Mouse (Mus musculus) kidney, postnatal 0 days (tissue): Measurements from ENCODE around the gene Fras1. TPM values are rescaled to one million over a fixed set of nuclear protein-coding genes. Genes with fewer than 3 reads are reported as not detected.
A peak's percentile ranks its signal among the peaks of the same experiment; 100 is the strongest.

Experiments used
- ATAC-seq: fragments of 200-750 bp; cut with Nextera tagmentation; replicated peaks from 2 replicates; pipeline ENCODE4 v1.8.0; 2017; ENCODE audit warnings: low read depth, moderate number of reproducible peaks, moderate TSS enrichment, moderate library complexity; ENCODE audit not compliant: low FRiP score
- DNase-seq: peaks from one replicate; pipeline ENCODE4 v3.0.0-alpha.2; 2016; ENCODE audit warnings: low spot score
- H3K27ac ChIP-seq: fragments of 300-500 bp; sonication (generic); 2 replicates; pipeline ENCODE4 v1.5.1; 2014; ENCODE audit warnings: mild to moderate bottlenecking
- H3K27me3 ChIP-seq: fragments of 300-500 bp; sonication (generic); 2 replicates; pipeline ENCODE4 v1.6.1; 2014; ENCODE audit warnings: low read length, mixed read lengths; ENCODE audit not compliant: insufficient read depth
- H3K36me3 ChIP-seq: fragments of 300-500 bp; sonication (generic); 2 replicates; pipeline ENCODE4 v1.6.1; 2014; ENCODE audit warnings: low read length, mixed read lengths; ENCODE audit not compliant: insufficient read depth
- H3K4me1 ChIP-seq: fragments of 300-500 bp; sonication (generic); replicated peaks from 2 replicates; pipeline ENCODE4 v1.6.1; 2014; ENCODE audit warnings: antibody characterized with exemption, low read length, mixed read lengths; ENCODE audit not compliant: insufficient read depth
- H3K4me2 ChIP-seq: fragments of 300-500 bp; sonication (generic); 2 replicates; pipeline ENCODE4 v1.6.1; 2014; ENCODE audit warnings: mild to moderate bottlenecking, low read length, moderate library complexity, mixed read lengths
- H3K4me3 ChIP-seq: fragments of 300-500 bp; sonication (generic); replicated peaks from 2 replicates; pipeline ENCODE4 v1.5.1; 2014; ENCODE audit warnings: low read depth, low read length
- H3K9ac ChIP-seq: fragments of 300-500 bp; sonication (generic); 2 replicates; pipeline ENCODE4 v1.6.1; 2014; ENCODE audit warnings: low read depth, low read length
- H3K9me3 ChIP-seq: fragments of 300-500 bp; sonication (generic); replicated peaks from 2 replicates; pipeline ENCODE4 v1.6.1; 2016; ENCODE audit warnings: low read length, inconsistent platforms, mixed read lengths
- CTCF ChIP-seq: IDR thresholded peaks from 2 replicates; pipeline ENCODE4 v1.5.1; 2016; ENCODE audit warnings: antibody characterized with exemption, low read depth, mild to moderate bottlenecking, moderate library complexity
- WGBS: fragments of 180-500 bp; shearing (Covaris S2); extraction: QIAGEN DNeasy Blood & Tissue Kit; methylation state at CpG from one replicate; pipeline ENCODE4 v1.1.7; 2014; 5-methylcytosine and 5-hydroxymethylcytosine counted together
- polyA plus RNA-seq: library from polyadenylated mRNA; unstranded; fragments of >200 nt; fragmentation: Nextera tagmentation; extraction: Ambion mirVana; gene quantifications from 2 replicates; pipeline ENCODE4 v1.2.1, GENCODE M21; 2015

Fras1 gene
- polyA plus RNA-seq, 1 experiment from 2014 or later: 15.8 TPM

DNA sequence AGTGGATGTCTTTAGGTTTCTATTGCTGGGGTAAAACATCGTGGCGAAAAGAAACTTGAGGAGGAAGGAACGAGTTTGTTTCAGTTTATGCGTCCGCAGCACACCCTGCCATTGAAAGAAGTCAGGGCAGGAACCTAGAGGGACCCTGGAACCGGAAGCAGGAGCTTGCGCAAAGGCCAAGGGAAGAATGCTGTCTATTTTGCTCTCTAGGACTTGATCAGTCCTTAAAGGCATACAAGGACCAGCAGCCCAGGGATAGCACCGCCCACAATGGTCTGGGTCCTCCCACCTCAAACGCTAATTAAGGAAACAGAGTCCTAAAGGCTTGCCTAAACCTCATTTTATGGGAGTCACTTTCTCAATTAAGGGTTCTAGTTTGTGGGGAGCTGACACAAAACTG lies 418.7 kb downstream of the Fras1 start:
- ATAC-seq (0 out of 2 replicates have a peak, but pooled peaks have one; percentile 30), DNase-seq (peak; percentile 63)
- TF ChIP-seq CTCF: no peak
- Histone ChIP-seq H3K4me1 (peaks cover 14% of the 10 kb centered on the region; the same call in 1 of the 2 replicates), H3K4me2 (peak overlapping the region; percentile 80), H3K36me3 (no peaks in the 10 kb centered on the region), H3K9ac (no peak overlapping the region), H3K9me3 (no peaks in the 10 kb centered on the region), H3K4me3 (no peak overlapping the region), H3K27ac (peak overlapping the region; percentile 64), H3K27me3 (no peaks in the 10 kb centered on the region)
- WGBS: 30% methylated on average over 9 of the region's 9 CpGs

DNA sequence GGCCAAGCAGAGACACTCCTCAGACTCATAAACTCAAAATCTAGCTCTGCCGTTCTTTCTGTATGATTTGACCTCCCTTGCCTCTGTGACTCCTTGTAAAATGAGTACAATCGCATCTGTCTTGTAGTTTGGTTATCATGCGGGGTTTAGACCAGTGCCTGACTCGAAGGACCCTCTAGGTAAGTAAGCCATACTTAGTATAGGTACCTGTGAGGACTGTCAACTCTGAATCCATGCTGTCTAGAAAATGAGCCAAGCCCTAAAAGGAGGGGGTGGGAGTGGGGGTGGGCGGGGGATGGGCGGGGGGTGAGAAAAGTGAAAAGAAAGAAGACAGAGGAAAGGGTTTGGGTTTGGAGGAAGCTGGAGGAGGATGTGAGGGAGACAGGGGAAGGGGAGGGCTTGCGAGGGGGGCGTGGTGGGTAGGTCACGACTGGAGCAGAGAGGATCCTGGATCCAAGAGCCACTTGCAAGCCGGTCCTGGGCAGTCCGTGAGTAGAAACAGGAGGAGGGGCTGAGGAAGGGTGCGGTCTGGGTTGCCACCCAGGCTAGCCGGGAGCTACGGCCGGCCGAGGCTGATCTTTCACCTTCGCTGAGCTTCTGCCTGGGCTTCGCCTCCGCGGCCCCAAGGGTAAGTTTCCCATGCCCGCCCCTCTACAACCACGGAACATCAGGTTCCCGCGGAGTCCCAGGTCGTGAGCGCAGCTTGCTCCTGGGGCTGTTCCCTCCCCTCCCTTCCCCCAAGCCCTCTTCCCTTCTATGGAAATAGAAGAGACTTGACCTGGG lies 419.4 kb downstream of the Fras1 start, which contains the start of gene Anxa3:
Anxa3 (plus strand) TSS at position 404 of the 783 bp plus-strand sequence.
- WGBS: 6% methylated on average over 26 of the region's 26 CpGs
- Histone ChIP-seq H3K36me3 (no peaks in the 10 kb centered on the region), H3K9ac (peak within 1 kb of the TSS; percentile 65), H3K4me3 (peak within 1 kb of the TSS; percentile 59), H3K27ac (peak within 1 kb of the TSS; percentile 69), H3K4me2 (peak within 1 kb of the TSS; percentile 80), H3K27me3 (no peaks in the 10 kb centered on the region), H3K4me1 (peaks cover 14% of the 10 kb centered on the region; the same call in 1 of the 2 replicates), H3K9me3 (no peaks in the 10 kb centered on the region)
- no peak for TF ChIP-seq CTCF
- ATAC-seq (peak; percentile 94), DNase-seq (peak; percentile 83)

DNA sequence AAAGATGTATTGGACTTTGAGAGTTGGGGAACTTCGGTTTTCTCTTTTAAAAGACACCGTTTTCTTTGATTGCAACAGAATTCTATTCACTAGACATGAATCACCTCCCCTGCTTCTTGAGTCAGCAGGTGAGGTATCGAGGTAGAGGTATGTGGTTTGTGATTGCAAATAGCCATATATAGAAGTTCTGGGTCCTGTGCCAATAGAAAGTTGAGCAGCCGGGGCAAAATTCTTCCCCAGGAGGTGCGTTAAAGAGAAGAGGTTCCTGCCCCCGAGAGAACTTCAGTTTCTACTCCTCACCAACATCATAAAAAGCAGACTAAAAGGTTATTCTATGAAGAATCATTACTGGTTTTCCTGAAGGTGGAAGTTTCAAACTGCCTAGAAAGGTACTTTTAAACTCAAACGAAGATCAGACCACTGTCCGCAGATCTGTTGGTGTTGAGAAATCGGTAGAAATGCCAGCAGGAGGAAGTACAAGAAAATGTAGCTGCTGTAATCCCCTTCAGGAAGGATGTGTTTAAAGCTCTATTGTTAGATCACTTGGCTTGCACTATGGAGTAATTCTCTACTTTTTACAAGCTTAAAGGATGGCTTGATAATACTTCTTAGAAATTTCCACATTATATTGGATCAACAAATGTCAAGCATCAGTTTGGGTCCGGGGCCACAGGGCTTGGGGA lies 420.3 kb downstream of the Fras1 start:
- DNase-seq: peak; percentile 49
- no peak for TF ChIP-seq CTCF
- H3K9me3 ChIP-seq: no peaks in the 10 kb centered on the region
- H3K36me3 ChIP-seq: no peaks in the 10 kb centered on the region
- no peak for ATAC-seq
- H3K4me3 ChIP-seq: peak overlapping the region; percentile 59
- peaks cover 14% of the 10 kb centered on the region; the same call in 1 of the 2 replicates for H3K4me1 ChIP-seq
- 24% methylated on average over 10 of the region's 10 CpGs for WGBS
- H3K27me3 ChIP-seq: no peaks in the 10 kb centered on the region
- H3K27ac ChIP-seq: no peak overlapping the region; the same call in 1 of the 2 replicates
- peak overlapping the region; percentile 80 for H3K4me2 ChIP-seq
- peak overlapping the region; percentile 65 for H3K9ac ChIP-seq

DNA sequence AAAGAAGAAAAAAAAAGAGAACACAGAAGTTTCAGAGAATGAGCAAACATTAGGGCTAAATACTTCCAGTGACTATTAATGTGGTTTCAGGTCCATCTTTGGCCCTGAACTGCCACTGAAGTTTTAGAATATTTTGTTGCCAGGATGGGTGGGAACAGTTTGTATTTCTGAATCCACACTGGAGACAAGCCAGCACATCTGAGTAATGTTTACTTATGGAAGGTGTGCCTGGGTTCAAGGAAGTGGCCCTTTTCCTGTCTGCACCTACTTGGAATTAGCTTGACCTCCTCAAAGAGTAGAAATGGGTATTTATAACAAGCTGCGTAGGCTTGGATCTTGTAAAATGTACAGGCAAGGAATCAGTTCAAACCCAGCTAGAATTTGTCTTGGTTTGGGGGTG lies 422.0 kb downstream of the Fras1 start:
- TF ChIP-seq CTCF: no peak
- H3K4me2 ChIP-seq: no peak overlapping the region
- H3K9ac ChIP-seq: no peak overlapping the region
- peaks cover 14% of the 10 kb centered on the region; the same call in 1 of the 2 replicates for H3K4me1 ChIP-seq
- no peak for DNase-seq
- no peak for ATAC-seq
- H3K36me3 ChIP-seq: no peaks in the 10 kb centered on the region
- H3K27me3 ChIP-seq: no peaks in the 10 kb centered on the region
- 88% methylated on average over 1 of the region's 1 CpGs for WGBS
- no peak overlapping the region for H3K27ac ChIP-seq
- no peak overlapping the region for H3K4me3 ChIP-seq
- no peaks in the 10 kb centered on the region for H3K9me3 ChIP-seq

DNA sequence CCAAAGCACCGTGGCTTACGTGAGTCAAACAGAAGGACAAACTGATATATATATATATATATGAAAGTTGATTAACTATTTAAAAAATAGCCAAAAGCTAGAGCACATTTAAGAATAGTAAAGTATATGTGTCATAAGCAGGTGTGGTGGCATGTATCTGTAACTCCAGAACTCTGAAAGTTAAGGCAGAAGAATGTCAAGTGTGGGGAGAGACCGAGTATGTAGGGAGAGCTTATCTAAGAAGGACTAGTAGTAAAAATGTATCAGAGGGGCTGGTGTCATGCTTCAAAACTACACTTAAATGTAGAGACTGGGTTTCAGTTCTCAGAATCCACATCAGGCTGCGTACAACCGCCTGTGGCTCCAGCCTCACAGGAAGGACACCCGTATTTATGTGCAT lies 423.7 kb downstream of the Fras1 start:
- DNase-seq (no peak), ATAC-seq (no peak)
- 91% methylated on average over 6 of the region's 6 CpGs for WGBS
- no peak for TF ChIP-seq CTCF
- Histone ChIP-seq H3K27ac (no peak overlapping the region), H3K4me3 (no peak overlapping the region), H3K36me3 (no peaks in the 10 kb centered on the region), H3K9ac (no peak overlapping the region), H3K4me1 (peaks cover 23% of the 10 kb centered on the region), H3K9me3 (no peaks in the 10 kb centered on the region), H3K4me2 (no peak overlapping the region), H3K27me3 (no peaks in the 10 kb centered on the region)

DNA sequence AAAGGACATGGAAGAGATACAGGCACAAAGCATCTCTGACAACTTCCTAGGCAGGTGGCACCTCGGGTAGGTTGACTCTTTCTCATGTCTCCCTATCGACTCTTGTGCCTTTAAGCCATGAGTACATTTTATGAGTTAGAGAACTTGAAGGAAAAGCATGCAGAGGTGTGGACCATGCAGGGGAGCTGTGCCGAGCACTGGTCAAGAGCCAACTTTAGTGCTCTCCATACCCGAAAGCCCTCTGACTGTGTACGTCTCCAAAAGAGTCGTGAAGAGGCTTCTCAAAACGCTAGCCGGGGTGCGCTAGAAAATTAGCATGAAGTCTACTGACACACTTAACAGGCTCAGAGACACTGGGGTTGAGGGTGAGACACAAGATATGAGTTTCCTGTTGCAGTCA lies 425.4 kb downstream of the Fras1 start:
- ATAC-seq (no peak), DNase-seq (no peak)
- H3K4me2 ChIP-seq: no peak overlapping the region
- no peaks in the 10 kb centered on the region for H3K27me3 ChIP-seq
- H3K27ac ChIP-seq: no peak overlapping the region
- no peak overlapping the region for H3K4me3 ChIP-seq
- WGBS: 85% methylated on average over 9 of the region's 9 CpGs
- no peaks in the 10 kb centered on the region for H3K9me3 ChIP-seq
- peaks cover 21% of the 10 kb centered on the region for H3K4me1 ChIP-seq
- TF ChIP-seq CTCF: no peak
- no peak overlapping the region for H3K9ac ChIP-seq
- H3K36me3 ChIP-seq: no peaks in the 10 kb centered on the region
